Mouse (Mus musculus): ENCODE measurements at regions not wholly inside any gene's neighbourhood (a gene's known extent, or its start where the extent isn't known, plus 50 kb on each side); places are given as distances from the start of the nearest gene placed in this dataset.

- TF ChIP-seq CTCF (IDR thresholded peaks at IDR 0.05; ENCODE audit: borderline replicate concordance, insufficient read depth, low read length) (no peak), POLR2A (IDR thresholded peaks at IDR 0.05; ENCODE audit: low read depth, low read length) (no peak)
Measured at GRCm38 (mm10) chr3:148424089-148424488, 566.3 kb downstream of the Adgrl2 start.

All from embryonic fibroblast, embryonic 13.5 days (primary cell).